Mouse (Mus musculus): ENCODE results near the gene Rpl24. TPM values are rescaled to one million over a fixed set of nuclear protein-coding genes. Genes with fewer than 3 reads are reported as not detected.

Rpl24 gene
- polyA plus RNA-seq, 1 experiment from 2014 or later, result 611 TPM

DNA sequence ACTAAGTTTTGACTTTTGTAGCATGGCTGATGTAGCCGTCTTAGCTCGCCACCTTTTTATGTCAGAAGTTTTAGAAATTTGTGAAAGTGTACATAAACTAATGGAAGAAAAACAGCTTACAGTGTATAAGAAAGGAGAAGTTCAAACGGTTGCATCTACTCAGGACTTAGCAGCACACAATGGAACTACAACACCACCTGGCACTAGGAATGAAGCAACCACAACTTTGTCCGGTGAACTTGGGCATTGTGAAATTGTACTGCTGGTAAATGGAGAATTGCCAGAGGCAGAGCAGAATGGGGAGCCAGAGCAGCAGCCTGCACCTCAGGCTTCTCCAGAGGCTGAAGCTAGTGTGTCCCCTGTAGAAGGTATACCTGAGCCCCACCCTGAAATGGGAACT lies 24.2 kb downstream of the Rpl24 start:
- no peak overlapping the region for H3K27ac ChIP-seq (ENCODE audit: low read length)
- no peaks in the 10 kb centered on the region for H3K9me3 ChIP-seq (ENCODE audit: low read length)
- H3K4me1 ChIP-seq (ENCODE audit: insufficient read depth, low read length), result no peaks in the 10 kb centered on the region
- peaks cover 37% of the 10 kb centered on the region for H3K36me3 ChIP-seq (ENCODE audit: insufficient read depth, low read length)
- no peak overlapping the region for H3K4me3 ChIP-seq (ENCODE audit: low read length)
- 95% methylated on average over 4 of the region's 4 CpGs for WGBS
- H3K9ac ChIP-seq (replicated peaks; ENCODE audit: low read length), result no peak overlapping the region
- H3K27me3 ChIP-seq (ENCODE audit: insufficient read depth, low read length), result no peaks in the 10 kb centered on the region
- H3K4me2 ChIP-seq (replicated peaks; ENCODE audit: low read depth, low read length), result no peak overlapping the region
- ATAC-seq (ENCODE audit: low FRiP score, low TSS enrichment), result no peak

DNA sequence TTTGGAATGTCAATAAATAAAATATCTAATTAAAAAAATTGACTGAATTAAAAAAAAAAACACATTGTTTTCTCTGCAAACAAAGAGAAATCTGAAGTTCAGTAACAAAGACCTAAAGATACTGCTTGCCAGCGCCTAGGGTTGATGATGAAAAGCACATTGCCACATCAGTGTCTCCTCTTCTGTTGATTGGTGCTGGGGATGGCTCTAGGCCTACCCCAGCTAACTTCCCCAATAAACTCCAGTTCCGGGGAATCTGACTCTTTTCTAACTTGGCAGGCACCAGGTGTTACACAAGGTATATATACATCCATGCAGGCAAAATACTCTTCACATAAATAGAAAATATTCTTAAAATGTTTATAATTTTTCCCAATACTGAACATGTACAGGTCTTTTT lies 28.2 kb downstream of the Rpl24 start:
- no peak overlapping the region for H3K9ac ChIP-seq (replicated peaks; ENCODE audit: low read length)
- H3K27ac ChIP-seq (ENCODE audit: low read length), result no peak overlapping the region
- WGBS, result 95% methylated on average over 2 of the region's 2 CpGs
- no peaks in the 10 kb centered on the region for H3K4me1 ChIP-seq (ENCODE audit: insufficient read depth, low read length)
- no peak overlapping the region for H3K4me3 ChIP-seq (ENCODE audit: low read length)
- ATAC-seq (ENCODE audit: low FRiP score, low TSS enrichment), result no peak
- H3K27me3 ChIP-seq (ENCODE audit: insufficient read depth, low read length), result no peaks in the 10 kb centered on the region
- no peaks in the 10 kb centered on the region for H3K9me3 ChIP-seq (ENCODE audit: low read length)
- H3K36me3 ChIP-seq (ENCODE audit: insufficient read depth, low read length), result peaks cover 39% of the 10 kb centered on the region
- H3K4me2 ChIP-seq (replicated peaks; ENCODE audit: low read depth, low read length), result no peak overlapping the region

DNA sequence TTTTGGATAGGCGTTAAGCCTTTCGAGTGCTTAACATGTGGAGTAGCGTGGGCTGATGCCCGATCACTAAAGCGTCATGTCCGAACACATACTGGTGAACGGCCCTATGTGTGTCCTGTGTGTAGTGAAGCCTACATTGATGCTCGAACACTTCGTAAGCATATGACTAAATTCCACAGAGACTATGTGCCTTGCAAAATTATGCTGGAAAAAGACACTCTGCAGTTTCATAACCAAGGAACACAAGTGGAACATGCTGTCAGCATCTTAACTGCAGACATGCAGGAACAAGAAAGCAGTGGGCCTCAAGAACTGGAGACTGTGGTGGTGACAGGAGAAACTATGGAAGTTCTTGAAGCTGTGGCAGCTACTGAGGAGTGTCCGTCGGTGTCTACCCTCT lies 40.7 kb downstream of the Rpl24 start:
- no peak overlapping the region for H3K27ac ChIP-seq (ENCODE audit: low read length)
- no peak overlapping the region for H3K4me3 ChIP-seq (ENCODE audit: low read length)
- peaks cover 28% of the 10 kb centered on the region for H3K36me3 ChIP-seq (ENCODE audit: insufficient read depth, low read length)
- H3K4me2 ChIP-seq (replicated peaks; ENCODE audit: low read depth, low read length), result no peak overlapping the region
- no peaks in the 10 kb centered on the region for H3K9me3 ChIP-seq (ENCODE audit: low read length)
- H3K9ac ChIP-seq (replicated peaks; ENCODE audit: low read length), result no peak overlapping the region
- H3K4me1 ChIP-seq (ENCODE audit: insufficient read depth, low read length), result no peaks in the 10 kb centered on the region
- H3K27me3 ChIP-seq (ENCODE audit: insufficient read depth, low read length), result no peaks in the 10 kb centered on the region
- 91% methylated on average over 11 of the region's 11 CpGs for WGBS
- ATAC-seq (ENCODE audit: low FRiP score, low TSS enrichment), result no peak

DNA sequence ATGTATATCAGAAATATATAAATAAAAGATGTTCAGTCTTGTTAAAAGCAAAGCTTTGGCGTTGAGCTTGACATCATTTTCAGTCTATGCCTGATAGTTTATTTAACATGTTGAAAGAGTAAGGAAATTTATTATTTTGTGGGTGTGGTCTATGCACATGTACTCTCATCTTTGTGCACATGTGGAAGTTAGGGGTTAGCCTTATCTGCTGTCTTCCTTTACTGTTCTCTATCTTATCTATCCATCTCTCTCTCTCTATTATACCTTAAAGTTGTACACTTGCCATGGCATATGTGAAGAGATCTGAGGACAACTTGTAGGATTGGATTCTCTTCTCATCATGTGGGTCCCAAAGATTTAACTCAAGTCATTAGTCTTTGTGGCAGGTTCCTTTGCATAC lies 42.8 kb downstream of the Rpl24 start:
- H3K27me3 ChIP-seq (ENCODE audit: insufficient read depth, low read length), result no peaks in the 10 kb centered on the region
- no peak overlapping the region for H3K4me2 ChIP-seq (replicated peaks; ENCODE audit: low read depth, low read length)
- no peaks in the 10 kb centered on the region for H3K4me1 ChIP-seq (ENCODE audit: insufficient read depth, low read length)
- no peak for ATAC-seq (ENCODE audit: low FRiP score, low TSS enrichment)
- no peak overlapping the region for H3K9ac ChIP-seq (replicated peaks; ENCODE audit: low read length)
- peaks cover 25% of the 10 kb centered on the region for H3K36me3 ChIP-seq (ENCODE audit: insufficient read depth, low read length)
- H3K9me3 ChIP-seq (ENCODE audit: low read length), result no peaks in the 10 kb centered on the region
- H3K4me3 ChIP-seq (ENCODE audit: low read length), result no peak overlapping the region
- 93% methylated on average over 1 of the region's 1 CpGs for WGBS
- no peak overlapping the region for H3K27ac ChIP-seq (ENCODE audit: low read length)

DNA sequence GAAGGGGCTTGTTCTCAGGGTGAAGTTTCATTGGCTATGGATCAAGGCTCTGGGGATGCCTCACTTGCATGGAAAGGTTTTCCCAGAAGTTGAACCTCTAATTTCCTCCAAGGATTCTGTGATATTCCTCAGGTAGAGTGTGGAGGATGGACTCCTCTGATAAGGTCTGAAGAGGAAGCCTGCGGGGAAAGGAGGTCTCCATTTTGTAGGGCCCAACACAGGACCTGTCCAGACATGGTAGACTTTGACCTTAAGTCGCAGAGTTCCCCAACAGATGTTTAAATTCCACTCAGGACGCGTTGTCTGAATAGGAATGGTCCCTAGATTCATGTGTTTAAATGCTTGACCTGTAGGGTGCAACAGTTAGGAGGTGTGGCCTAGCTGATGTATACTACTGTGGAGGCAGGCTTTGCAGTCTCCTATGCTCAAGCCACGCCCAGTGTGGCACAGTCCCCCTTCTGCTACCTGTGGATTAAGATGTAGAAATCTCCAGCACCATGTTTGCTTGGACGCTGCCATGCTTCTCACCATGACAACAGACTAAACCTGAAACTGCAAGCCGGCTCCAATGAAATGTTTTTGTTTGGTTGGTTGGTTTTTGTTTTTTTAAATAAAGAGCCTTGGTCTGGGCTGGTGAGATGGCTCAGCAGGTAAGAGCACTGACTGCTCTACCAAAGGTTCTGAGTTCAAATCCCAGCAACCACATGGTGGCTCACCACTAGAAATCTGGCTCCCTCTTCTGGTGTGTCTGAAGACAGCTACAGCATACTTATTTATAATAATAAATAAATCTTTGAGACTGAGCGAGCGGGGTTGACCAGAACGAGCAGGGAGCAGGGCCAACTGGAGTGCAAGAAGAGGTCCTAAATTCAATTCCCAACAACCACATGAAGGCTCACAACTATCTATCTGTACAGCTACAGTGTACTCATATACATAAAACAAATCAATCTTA lies 47.0 kb downstream of the Rpl24 start:
- Histone ChIP-seq H3K27me3 (ENCODE audit: insufficient read depth, low read length) (no peaks in the 10 kb centered on the region), H3K9ac (replicated peaks; ENCODE audit: low read length) (no peak overlapping the region), H3K4me2 (replicated peaks; ENCODE audit: low read depth, low read length) (no peak overlapping the region), H3K4me1 (ENCODE audit: insufficient read depth, low read length) (no peaks in the 10 kb centered on the region), H3K4me3 (ENCODE audit: low read length) (no peak overlapping the region), H3K36me3 (ENCODE audit: insufficient read depth, low read length) (peaks cover 13% of the 10 kb centered on the region), H3K27ac (ENCODE audit: low read length) (no peak overlapping the region), H3K9me3 (ENCODE audit: low read length) (no peaks in the 10 kb centered on the region)
- peak; percentile 61; the same call in 1 of the 2 replicates for ATAC-seq (ENCODE audit: low FRiP score, low TSS enrichment)
- 88% methylated on average over 10 of the region's 10 CpGs for WGBS

DNA sequence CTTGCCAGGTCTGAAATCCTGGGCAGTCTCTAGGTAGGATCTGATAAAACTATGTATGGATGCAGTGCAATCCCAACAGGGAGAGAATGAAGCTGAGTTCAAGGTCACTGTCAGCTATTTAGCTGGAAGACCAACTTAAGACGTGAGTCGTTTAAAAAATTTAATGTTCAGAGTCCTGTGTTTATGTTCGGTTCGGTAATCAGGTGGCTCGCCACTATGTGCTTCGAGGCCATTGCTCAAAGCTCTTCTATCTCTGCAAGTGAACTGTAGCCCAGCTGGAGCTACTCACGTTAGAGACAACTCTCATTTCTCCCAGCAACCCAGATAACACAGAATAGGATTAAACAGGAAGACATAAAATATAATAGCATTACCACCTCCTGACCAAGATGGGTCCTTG lies 48.0 kb downstream of the Rpl24 start:
- H3K4me1 ChIP-seq (ENCODE audit: insufficient read depth, low read length), result no peaks in the 10 kb centered on the region
- H3K27me3 ChIP-seq (ENCODE audit: insufficient read depth, low read length), result no peaks in the 10 kb centered on the region
- ATAC-seq (ENCODE audit: low FRiP score, low TSS enrichment), result 0 out of 2 replicates have a peak, but pooled peaks have one; percentile 31
- H3K9ac ChIP-seq (replicated peaks; ENCODE audit: low read length), result no peak overlapping the region
- H3K9me3 ChIP-seq (ENCODE audit: low read length), result no peaks in the 10 kb centered on the region
- WGBS, result 73% methylated on average over 7 of the region's 7 CpGs
- no peak overlapping the region for H3K27ac ChIP-seq (ENCODE audit: low read length)
- no peak overlapping the region for H3K4me2 ChIP-seq (replicated peaks; ENCODE audit: low read depth, low read length)
- H3K4me3 ChIP-seq (ENCODE audit: low read length), result no peak overlapping the region
- peaks cover 21% of the 10 kb centered on the region for H3K36me3 ChIP-seq (ENCODE audit: insufficient read depth, low read length)

DNA sequence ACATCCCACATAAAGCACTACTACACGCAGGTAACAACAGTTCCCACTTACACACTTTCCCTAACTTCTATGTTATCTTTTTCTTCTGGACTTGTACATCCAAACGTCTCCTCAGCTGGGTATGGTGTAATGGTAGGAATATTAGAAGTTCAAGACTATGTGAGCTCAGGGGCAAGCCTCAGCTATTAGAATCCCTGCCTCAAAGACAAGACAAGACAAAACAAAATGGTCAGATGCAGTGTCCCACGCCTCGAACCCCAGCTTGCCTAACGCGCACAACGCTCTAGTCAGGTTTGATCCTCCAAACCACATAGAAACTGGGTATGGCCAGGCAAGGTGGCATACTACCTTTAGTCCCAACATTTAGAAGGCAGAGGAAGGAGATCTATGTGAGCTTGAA lies 53.6 kb downstream of the Rpl24 start:
- no peak overlapping the region for H3K27ac ChIP-seq (ENCODE audit: low read length)
- H3K4me2 ChIP-seq (replicated peaks; ENCODE audit: low read depth, low read length), result no peak overlapping the region
- no peaks in the 10 kb centered on the region for H3K4me1 ChIP-seq (ENCODE audit: insufficient read depth, low read length)
- no peak overlapping the region for H3K9ac ChIP-seq (replicated peaks; ENCODE audit: low read length)
- no peak for ATAC-seq (ENCODE audit: low FRiP score, low TSS enrichment)
- WGBS, result 92% methylated on average over 7 of the region's 7 CpGs
- H3K9me3 ChIP-seq (ENCODE audit: low read length), result no peaks in the 10 kb centered on the region
- peaks cover 34% of the 10 kb centered on the region for H3K36me3 ChIP-seq (ENCODE audit: insufficient read depth, low read length)
- no peaks in the 10 kb centered on the region for H3K27me3 ChIP-seq (ENCODE audit: insufficient read depth, low read length)
- H3K4me3 ChIP-seq (ENCODE audit: low read length), result no peak overlapping the region

Other genes starting within 250 kb of the Rpl24 start
- gene Nfkbiz, start 127.4 kb upstream of the Rpl24 start, polyA plus RNA-seq (2015; fragmentation: Nextera tagmentation; extraction: Ambion mirVana), result 4.5 and 5.1 TPM in 2 replicates
- 2.1 and 2.2 TPM in 2 replicates for gene Nxpe3, start 71.0 kb upstream of the Rpl24 start, polyA plus RNA-seq (2015; fragmentation: Nextera tagmentation; extraction: Ambion mirVana)
- 12.0 and 13.9 TPM in 2 replicates for gene Cep97, start 31.4 kb upstream of the Rpl24 start, polyA plus RNA-seq (2015; fragmentation: Nextera tagmentation; extraction: Ambion mirVana)
- 16.5 and 18.9 TPM in 2 replicates for gene Zbtb11, start 7.6 kb downstream of the Rpl24 start, polyA plus RNA-seq (2015; fragmentation: Nextera tagmentation; extraction: Ambion mirVana)
- gene Pcnp, start 63.5 kb downstream of the Rpl24 start, polyA plus RNA-seq (2015; fragmentation: Nextera tagmentation; extraction: Ambion mirVana), result 210 and 217 TPM in 2 replicates
- gene Trmt10c, start 71.5 kb downstream of the Rpl24 start, polyA plus RNA-seq (2015; fragmentation: Nextera tagmentation; extraction: Ambion mirVana), result 27.8 and 28.6 TPM in 2 replicates
- 24.6 and 27.2 TPM in 2 replicates for gene Senp7, start 82.1 kb downstream of the Rpl24 start, polyA plus RNA-seq (2015; fragmentation: Nextera tagmentation; extraction: Ambion mirVana)
- 0.16 and 0.49 TPM in 2 replicates for gene Impg2, start 238.0 kb downstream of the Rpl24 start, polyA plus RNA-seq (2015; fragmentation: Nextera tagmentation; extraction: Ambion mirVana)